Mouse (Mus musculus) spleen, postnatal 36 days (tissue): ENCODE measurements around the gene Gps1.
"Not testable (repeated sequence)": the region's sequence is repeated elsewhere in the genome, so short reads cannot be mapped to it uniquely, and the experiment has no call there.

Source experiments
- DNase-seq, 2 experiments: peaks; one replicate each; pipeline ENCODE4 v3.0.0; 2022; ENCODE audit warnings: low spot score in 2 of 2, mixed read lengths in 1 of 2

Gene Gps1

DNA sequence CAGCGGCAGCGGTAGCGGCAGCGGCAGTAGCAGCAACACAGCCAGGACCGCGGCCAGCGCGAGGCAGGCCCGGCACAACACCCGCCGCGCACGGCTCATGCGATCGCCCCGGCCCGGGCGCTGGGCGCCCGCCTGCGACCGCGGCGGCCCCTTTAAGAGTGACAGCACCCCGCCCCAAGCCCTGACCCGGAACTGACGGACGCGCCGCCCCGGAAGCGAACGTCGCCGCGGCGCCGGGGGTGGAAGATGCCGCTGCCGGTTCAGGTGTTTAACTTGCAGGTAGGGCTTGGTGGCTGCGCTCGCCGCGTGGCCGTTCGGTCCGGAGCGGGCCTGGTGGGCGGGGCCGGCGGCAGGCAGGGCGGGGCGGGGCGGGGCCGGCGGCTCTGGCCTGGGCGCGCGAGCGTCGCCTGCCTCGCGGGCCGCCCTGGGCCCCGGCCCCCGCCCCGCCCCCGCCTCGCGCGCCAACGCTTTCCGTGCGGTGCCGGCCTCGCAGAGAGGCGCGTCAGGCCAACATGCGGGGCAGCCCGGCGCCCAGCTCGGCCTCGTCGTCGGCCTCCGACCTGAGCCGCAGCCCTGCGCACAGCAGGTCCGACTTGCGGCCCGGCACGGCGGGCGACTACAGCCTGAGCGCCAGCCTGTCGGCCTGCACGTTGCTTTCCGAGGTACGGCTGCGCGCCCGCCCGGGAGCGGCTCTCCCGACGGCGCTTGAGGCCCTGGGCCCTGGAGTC is at the start of gene Gps1, which contains the start of gene Rfng:
Gene Gps1, plus strand, starts transcription at position 209 of the 728 bp plus-strand sequence.
Gene Rfng, minus strand, starts transcription at position 144 of the 728 bp plus-strand sequence.
- peak; percentile 82 to 83 for DNase-seq

DNA sequence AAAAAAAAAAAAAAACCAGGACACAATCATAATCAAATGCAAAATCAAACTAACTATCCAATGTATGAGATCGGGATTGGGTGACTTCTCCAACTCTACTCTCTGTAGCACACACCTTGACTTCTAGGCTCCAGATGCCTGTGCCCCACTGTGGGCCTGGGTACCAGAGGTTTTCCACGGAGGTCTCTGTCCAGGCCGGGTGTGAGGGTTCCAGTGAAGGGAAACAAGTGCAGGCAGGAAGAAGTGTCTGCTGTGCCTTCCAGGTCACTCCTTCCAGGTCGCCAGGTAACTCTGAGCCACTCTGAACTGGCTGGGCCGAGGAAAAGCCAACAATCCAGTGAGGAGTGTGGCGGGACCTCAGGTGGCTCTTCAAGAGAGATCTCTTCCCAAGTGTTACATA is 47.6 kb upstream of the Gps1 start:
- DNase-seq: no peak

DNA sequence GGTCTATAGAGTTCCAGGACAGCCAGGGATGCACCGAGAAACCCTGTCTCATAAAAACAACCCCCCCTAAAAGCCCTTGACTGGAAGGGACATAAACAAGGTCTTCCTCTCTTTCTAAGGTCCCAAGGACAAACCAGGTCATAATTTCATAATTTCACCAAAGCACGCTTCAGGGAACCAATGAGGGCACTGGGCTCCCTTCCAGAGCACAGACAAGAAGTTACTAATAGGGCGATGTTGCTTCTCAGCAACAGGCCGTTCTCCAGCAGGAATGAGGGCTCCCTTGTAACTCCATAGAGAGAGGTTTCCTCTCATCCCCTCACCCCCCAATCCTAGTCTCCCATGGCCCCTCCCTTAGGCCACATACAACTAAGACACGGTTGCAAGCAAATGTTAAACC is 43.1 kb upstream of the Gps1 start:
- no peak for DNase-seq

DNA sequence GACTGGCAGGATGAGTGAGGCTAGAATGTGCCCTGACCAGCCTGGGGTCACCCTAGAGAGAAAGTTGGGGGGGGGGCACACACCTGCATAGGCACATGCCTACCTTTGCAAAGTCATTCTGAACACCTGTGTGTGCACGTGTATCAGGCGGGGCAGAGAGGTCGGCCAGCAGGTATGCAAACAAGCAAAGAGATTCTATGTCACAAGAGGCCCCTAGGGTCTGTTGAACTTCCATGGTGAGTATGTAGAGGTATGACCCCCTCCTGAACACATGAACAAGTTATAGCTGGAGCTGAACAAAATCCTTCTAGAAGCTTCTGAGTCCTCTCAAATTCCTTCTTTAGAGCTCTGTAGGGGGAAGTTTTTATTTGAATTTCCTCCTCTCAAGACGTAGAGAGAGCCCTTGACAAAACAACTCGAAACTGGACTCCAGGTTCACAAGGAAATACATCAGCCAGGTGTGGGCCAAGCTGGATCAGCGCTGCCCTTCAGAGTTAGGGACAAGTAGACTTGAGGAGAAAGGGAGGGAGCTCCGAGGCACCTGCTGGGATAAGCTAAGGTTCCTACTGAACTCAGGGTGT is 39.9 kb upstream of the Gps1 start:
- DNase-seq: no peak

DNA sequence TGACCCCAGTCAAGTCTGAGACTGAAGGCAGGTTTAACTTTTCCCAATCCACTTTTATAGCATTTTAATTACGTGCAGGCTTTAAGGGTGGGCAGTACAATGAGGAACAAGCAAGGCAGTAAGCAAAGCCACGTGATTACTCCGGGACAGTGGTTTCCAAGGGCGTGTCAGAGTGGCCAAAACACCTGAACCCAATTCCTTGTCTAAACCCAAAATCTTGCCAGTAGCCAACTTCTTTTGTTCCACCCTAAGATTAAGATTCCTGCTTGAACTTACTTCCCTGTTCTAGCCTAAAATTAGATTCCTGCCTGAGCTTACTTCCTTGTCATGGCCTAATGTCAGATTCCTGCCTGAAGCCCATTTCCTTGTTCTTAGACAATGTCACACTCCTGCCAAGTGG is 36.1 kb upstream of the Gps1 start:
- no peak for DNase-seq

DNA sequence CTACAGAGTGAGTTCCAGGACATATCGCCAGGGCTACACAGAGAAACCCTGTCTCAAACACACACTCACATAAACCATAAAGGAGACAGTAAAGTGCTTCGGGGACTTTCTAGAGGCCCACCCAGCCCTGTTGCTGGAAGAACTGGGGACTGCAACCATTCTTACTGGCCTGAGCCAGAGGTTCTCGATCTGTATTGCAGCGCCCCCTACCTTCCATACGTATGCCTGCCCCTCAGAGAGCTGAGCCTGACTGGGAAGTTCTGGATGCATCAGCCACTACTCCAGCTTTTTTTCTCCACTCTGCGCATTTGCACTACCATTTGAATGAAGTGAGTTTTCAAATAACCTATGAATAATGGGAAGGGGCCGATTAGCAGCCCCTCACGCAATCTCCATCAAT is 34.6 kb upstream of the Gps1 start:
- peak; percentile 27 to 34 for DNase-seq

DNA sequence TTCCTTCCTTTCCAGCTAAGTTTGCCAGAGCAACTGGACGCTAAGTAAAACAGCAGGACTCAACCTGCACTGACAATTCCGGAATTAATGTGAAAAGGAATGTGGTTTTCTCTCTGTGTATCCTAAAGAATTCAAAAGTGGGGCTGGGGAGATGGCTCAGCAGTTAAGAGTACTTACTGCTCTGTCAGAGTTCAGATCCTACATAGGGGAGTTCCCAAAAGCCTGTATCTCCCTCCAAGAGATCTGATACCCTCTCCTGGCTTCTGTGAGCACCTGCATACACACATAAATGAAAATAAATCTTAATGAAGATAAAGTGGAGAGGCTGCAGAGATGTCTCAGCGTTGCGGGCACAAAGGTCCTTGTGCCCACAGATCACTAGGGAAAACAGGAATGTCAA is 32.5 kb upstream of the Gps1 start:
- DNase-seq: no peak

DNA sequence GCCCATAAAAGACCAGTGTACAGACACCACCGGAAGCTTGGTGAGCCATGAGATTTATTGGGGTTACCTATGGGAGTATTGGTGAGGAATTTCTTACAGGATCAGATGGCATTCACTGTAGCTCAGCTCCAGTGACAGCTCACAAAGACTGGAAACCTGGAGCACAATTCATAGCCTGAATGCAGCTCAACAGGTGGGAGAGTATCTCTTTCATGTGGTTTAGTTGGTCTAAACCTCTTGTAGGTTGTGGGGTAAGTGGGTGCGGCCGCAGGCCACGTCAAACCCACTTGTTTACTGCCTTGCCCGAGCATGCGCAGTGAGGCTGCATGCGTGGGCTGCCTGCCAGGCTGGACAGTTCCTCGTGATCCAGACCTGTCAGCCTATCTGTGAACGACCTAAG is 23.8 kb upstream of the Gps1 start:
- no peak for DNase-seq

DNA sequence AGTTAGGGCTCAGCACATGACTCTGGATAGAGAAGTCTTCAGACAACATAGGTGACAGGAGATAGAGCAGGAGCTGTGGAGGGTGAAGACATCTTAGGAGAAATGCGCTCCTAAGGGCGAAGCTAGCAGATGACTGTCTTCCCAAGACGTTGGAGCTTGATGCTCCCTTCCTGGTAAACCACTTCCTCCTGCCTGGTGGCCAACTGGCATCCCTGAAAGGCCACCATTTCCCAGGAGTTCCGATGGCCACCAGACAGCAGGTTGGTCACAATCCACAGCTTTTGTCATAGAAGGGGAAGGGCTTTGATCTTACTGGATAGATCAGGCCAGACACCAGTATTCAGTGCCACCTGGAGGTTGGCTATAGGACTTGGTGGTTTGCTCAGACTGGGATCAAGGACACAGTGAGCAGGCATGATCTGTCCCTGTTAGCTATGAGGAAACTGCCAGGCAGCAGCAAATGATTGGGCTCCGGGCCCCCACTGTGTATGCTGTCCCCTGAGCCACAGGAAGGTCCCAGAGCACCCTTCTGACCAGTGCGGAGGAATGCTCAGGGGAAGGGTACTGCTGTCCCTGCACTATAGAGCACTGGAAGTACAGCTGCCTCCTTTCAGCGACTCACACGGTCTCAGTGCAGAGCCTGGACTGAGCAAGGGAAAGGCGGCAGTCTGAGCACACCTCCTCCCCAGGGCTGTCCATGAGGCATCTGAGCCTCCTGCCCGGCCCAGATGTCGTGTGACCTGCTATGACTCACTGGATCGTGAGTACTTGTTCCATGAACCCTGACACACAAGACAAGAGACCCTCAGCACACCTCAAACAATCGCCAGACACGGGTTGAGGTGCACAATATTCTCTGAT is 22.0 kb upstream of the Gps1 start:
- no peak for DNase-seq

DNA sequence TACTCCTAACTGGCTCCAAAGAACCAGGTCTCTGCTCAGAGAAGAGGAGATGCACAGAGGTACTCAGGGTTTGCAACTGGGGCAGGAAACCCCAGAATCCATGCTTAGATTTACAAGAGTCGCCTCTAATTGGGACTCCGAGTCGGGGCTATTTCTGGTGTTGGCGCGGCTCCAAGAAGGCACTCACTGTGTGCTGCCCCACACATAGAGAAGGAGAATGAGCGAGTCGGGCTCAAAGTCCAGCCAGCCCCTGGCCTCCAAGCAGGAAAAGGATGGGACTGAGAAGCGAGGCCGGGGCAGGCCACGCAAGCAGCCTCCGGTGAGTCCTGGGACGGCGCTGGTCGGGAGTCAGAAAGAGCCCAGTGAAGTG is 21.4 kb upstream of the Gps1 start, which contains the start of gene Hmga1b:
Gene Hmga1b, plus strand, starts transcription at position 123 of the 370 bp plus-strand sequence.
- not testable (repeated sequence) for DNase-seq

DNA sequence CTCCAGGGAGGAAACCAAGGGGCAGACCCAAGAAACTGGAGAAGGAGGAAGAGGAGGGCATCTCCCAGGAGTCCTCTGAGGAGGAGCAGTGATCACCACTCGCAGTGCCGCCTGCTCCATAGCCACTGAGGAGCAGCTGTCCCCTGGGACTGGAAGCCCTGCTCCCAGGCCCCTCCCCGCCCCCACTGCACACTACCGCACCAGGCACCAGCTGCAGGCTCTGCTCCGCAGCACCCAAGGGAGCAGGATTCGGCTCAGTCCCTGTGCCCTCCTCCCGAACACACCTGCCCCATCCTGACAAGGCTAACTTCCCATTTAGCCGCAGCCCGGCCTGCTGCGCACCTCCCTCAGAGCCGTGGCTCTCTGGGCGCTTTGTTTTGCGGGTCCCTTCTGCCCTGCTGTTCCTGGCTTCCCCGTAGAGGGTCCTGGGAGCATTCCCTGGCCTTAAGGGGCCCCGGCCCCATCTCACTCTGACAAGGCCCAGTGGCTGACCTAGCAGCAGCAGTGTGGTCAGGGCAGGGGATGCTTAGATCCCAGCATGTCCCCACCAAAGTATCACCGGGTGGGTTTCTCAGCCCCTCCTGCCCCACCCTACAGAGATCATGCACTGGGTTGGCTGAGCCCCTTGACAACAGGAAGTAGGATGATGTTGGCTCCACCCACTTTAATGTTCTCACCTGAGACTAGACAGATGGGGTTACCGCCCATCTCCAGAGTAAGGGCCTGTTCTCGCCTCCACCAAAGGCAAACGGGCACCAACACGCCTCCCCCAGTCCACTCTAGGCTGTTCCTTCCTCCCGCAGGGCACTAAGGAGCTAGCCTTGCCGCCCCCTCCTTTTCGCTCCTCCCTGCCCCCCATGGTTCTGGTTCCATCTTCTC is 20.7 kb upstream of the Gps1 start:
- DNase-seq: not testable (repeated sequence)

DNA sequence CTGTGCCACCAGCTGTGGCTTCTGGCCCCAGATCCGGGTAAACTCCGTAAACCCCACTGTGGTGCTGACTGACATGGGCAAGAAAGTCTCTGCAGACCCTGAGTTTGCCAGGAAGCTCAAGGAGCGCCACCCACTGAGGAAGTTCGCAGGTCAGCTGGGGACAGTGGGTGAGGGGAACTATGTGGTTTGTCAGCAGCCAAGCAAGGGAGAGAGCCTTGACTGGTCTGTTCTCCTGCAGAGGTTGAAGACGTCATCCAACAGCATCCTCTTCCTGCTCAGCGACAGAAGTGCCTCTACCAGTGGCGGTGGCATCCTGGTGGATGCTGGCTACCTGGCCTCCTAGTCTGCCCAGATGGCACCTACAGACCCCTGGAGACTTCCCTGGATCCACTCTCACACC is 17.0 kb upstream of the Gps1 start:
- not testable (repeated sequence) for DNase-seq

DNA sequence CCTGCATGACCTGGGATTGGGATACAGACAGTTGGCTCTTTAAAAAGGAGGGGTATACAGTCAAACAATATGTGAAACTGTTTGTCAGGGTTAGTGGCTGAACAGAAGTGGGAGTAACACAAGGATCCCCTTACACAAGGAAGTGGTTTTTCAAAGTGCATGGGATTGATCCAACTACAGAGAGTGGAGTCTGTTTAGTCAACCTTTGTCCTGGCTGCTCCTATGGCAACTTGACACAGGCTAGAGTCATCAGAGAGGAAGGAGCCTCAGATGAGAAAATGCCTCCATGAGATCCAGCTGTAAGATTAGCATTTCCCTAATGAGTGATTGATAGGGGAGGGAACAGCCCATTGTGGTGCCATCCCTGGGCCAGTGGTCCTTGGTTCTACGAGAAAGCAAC is 15.9 kb upstream of the Gps1 start:
- DNase-seq: no peak

DNA sequence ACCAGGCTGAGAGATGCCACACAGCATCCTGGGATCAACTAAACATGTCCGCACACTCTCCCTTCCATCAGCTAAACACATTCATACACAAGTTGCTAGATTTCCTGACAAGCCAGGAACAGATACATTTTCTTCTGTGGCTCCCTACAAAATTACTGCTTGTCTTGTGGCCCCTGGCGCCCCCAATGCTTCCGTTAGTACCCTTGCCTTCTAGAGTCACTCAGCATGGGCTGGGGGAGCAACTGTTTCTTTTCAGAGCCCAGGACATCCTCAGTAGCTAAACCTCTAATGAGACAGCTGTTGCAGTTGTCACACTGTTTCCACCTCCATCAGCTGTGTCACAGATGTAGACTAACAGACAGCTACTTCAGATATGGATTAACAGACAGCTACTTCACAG is 11.3 kb upstream of the Gps1 start:
- no peak for DNase-seq

DNA sequence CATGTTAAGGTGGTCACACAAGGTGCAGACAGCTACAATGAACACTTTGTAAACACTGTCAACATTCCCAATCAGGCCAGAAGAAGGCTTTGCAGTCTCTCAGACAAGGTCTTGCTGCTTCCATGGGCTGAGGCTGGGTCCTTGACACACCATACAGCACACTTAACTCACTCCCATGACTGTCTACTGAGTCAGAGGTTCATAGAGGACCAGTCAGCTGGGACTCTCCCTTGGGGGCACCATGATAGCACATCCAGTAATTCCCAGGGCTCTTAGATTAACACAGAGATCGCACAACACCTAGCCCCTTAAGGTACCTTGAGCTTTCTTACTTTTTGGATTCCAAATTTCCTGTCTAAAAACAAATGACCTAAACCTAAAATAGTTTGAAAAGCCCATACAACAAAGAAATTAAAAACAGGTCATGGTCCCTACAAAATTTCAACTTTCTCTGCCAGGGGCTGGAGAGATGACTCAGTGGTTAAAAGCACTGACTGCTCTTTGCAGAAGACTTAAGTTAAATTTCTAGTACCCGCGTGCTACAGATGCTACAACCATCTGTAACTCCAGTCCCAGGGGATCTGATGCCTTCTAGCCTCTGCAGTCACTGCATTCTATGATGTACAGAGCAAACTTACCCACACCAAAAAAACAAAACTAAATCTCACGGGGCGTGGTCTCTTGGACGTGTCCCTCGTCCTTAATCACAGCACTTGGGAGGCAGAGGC is 10.4 kb upstream of the Gps1 start:
- no peak for DNase-seq

DNA sequence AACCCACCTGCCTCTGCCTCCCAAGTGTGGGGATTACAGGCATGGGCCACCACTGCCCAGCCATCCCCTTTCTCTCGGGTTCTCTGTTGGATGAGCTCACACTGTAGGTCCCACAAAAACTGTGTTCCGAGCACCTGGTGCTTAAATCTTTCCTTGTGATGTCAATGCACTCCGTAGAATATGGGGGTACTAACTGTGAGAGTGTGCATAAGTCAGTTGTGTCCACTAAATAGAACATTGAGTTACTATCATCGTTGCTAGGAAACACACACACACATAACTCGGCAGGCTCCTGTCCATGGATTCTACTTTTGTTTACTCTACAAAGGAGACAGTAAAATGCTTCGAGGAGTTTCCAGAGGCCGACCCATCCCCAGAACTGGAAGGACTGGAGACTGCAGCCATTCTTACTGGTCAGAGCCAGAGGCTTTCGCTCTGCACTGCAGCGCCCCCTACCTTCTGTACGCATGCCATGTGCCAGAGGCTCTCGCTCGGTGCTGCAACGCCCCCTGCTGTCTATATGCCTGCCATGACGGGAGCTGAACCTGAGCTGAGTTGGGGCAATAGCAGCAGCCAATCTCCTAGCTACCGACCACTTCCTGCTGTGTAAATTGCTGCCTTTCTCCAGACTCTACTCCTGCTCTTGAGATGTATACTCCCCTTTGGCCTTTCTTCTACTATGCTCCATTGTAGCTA is 8.2 kb upstream of the Gps1 start:
- peak; percentile 86 to 89 for DNase-seq

DNA sequence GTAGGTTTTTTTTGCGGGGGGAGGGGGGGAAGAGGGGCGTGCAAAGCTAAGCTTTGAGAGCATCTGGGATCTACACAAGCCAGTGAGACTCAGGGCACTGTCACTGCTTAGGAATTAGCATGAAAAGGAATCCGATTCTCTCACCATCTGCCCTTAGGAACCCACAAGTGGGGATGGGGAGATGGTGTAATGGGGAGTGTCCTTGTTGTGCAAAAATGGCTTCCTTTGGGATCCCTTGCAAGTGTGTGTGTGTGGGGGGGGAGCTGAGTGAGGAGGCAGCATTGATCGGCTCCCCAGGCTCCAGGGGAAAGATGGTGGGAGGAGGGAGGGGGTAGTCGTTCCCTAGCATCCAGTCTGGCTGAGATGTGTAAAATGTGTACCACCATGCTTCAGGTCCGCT is 6.9 kb upstream of the Gps1 start:
- DNase-seq: no peak

DNA sequence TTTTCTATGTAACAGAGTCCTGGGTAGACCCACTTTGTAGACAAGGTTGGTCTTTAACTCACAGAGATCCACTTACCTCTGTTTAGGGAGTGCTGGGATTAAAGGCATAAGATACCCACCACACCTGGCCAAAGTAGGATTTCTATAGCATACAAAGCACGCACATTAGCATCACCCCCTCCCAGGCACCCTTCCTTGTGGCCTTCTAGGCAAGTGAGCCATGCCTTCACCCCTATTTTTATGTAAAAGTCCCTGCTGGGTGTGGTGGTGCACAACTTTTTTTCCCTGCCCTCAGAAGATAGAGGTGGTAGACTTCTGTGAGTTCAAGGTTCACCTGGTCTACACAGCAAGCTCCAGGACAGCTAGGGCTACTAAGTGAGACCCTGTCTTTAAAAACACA is 4.2 kb upstream of the Gps1 start:
- DNase-seq: no peak

DNA sequence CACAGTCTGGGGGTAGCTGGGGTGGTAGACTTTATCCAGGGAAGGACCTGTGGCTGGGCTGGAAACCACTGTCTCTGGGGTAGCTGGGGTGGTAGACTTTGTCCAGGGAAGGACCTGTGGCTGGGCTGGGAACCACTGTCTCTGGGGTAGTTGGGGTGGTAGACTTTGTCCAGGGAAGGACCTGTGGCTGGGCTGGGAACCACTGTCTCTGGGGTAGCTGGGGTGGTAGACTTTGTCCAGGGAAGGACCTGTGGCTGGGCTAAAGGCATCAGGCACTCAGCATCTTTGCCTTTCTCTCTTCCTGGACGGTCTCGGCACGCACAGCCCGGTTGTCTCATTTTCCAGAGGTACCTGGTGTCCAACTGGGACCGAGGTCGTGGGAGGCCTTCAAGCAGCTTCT is 2.7 kb upstream of the Gps1 start:
- not testable (repeated sequence) for DNase-seq

DNA sequence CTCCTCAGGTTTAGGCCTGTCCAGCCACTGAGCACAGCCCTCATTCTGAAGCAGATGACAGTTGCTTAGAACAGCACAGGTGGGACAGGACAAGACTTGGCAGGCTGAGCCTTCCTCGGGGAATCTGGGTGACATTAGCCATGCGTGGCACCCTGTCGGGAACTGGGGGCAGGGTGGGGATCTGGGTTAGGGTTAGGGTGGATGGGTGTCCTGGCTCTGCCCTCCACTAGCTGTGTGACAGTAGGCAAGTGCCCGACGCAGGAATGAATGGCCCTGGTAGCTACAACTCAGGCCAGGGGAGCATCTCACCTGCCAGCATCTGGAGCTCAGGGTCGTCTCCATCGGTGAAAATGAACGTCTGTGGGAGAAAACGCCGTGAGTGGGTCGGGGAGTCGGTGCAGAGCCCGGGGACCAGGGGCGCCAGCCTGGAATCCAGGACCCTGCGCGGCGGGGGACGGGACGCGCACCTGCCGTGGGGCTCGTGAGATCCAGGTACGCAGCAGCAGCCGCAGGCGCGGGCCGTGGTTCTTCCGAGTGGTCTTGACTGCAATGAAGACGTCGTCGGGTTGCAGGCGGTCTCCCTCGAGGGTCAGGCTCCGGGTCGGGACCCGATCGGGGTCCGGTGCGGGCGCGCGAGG is 527 bp upstream of the Gps1 start:
- DNase-seq: no peak
